Mouse (Mus musculus) testis, adult 2 months (tissue): Measurements from ENCODE around the gene Metrn.

Experiments used
- CTCF ChIP-seq: fragments of 200-500 bp; IDR thresholded peaks from 2 replicates; pipeline ENCODE4 v1.5.1; 2012; ENCODE audit warnings: low read depth, mild to moderate bottlenecking, inconsistent platforms, low read length, moderate library complexity; ENCODE audit not compliant: control insufficient read depth, insufficient read depth, insufficient replicate concordance
- POLR2A ChIP-seq: fragments of 200-500 bp; IDR thresholded peaks from 2 replicates; pipeline ENCODE4 v1.6.1; 2012; ENCODE audit warnings: low read depth, mild to moderate bottlenecking, inconsistent platforms, low read length, moderate library complexity; ENCODE audit not compliant: control insufficient read depth

DNA sequence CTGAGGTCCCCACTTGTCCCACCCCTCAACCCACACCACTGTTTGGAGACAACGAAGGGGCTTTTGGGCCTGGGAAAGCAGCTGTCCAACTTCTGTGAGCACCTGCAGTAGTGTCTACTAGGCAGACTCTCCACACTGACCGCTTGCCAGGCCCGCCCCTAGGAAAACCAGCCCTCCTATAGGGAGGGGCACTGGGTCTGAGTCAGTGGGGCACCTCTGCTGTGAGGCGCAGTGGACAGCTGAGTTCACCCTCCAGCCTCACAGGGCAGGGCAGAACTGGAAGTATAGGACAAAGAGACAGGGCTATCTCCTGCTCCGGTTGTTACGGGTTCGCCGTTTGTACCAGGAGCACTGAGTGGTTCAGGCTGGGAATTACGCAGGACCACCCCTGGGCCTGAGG lies 42.7 kb downstream of the Metrn start, which contains the start of gene Msln:
- no peak for TF ChIP-seq POLR2A
- no peak for TF ChIP-seq CTCF
